Mouse (Mus musculus) testis, adult 2 months (tissue): ENCODE measurements at regions not wholly inside any gene's neighbourhood (a gene's known extent, or its start where the extent isn't known, plus 50 kb on each side); places are given as distances from the start of the nearest gene placed in this dataset.

ENCODE experiments used
- CTCF ChIP-seq: fragments of 200-500 bp; IDR thresholded peaks from 2 replicates; pipeline ENCODE4 v1.5.1; 2012; ENCODE audit warnings: low read depth, mild to moderate bottlenecking, inconsistent platforms, low read length, moderate library complexity; ENCODE audit not compliant: control insufficient read depth, insufficient read depth, insufficient replicate concordance
- POLR2A ChIP-seq: fragments of 200-500 bp; IDR thresholded peaks from 2 replicates; pipeline ENCODE4 v1.6.1; 2012; ENCODE audit warnings: low read depth, mild to moderate bottlenecking, inconsistent platforms, low read length, moderate library complexity; ENCODE audit not compliant: control insufficient read depth

GRCm38 (mm10) chr8:92000368-92000767 lies 198.5 kb upstream of the Irx3 start:
- TF ChIP-seq POLR2A: no peak
- TF ChIP-seq CTCF: no peak
